Mouse (Mus musculus) small intestine, adult 2 months (tissue): ENCODE data around the gene Cfap157.

ENCODE experiments used
- CTCF ChIP-seq: fragments of 200-500 bp; IDR thresholded peaks from 2 replicates; pipeline ENCODE4 v1.5.1; 2012; ENCODE audit warnings: low read depth, mild to moderate bottlenecking, control low read depth, inconsistent platforms, low read length, moderate library complexity, mixed read lengths; ENCODE audit not compliant: insufficient replicate concordance, insufficient read length; ENCODE audit errors: extremely low read depth
- POLR2A ChIP-seq: fragments of 200-500 bp; IDR thresholded peaks from 2 replicates; pipeline ENCODE4 v1.6.1; 2012; ENCODE audit warnings: low read depth, mild to moderate bottlenecking, control low read depth, inconsistent platforms, low read length, moderate library complexity

GRCm38 (mm10) chr2:32776192-32776591 is 8.0 kb downstream of the Cfap157 start:
- TF ChIP-seq CTCF = no peak
- no peak for TF ChIP-seq POLR2A
